Mouse (Mus musculus) spleen, adult 2 months (tissue): ENCODE results near the gene Cpa4.

Source experiments
- CTCF ChIP-seq: fragments of 200-500 bp; IDR thresholded peaks from 2 replicates; pipeline ENCODE4 v1.5.1; 2011; ENCODE audit warnings: mild to moderate bottlenecking, inconsistent platforms; ENCODE audit not compliant: insufficient read depth, insufficient read length, insufficient replicate concordance; ENCODE audit errors: extremely low read depth
- POLR2A ChIP-seq: fragments of 200-500 bp; IDR thresholded peaks from 2 replicates; pipeline ENCODE4 v1.6.1; 2011; ENCODE audit warnings: low read depth, low read length, inconsistent platforms

DNA sequence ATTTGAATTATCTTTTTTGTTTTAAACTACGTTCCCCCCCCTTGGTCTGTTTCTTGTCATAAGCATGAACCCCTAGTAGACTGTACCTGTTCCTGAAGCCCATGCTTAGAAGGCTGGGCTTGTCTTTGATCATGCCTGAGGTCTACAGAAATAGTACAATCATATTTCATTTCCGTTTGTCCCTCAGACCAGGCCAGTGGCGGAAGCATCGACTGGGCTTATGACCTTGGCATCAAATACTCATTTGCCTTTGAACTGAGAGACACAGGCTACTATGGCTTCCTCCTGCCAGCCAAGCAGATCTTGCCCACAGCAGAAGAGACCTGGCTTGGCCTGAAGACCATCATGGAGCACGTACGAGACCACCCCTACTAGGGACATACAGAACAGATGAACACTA lies 4.1 kb upstream of the Cpa4 start:
- TF ChIP-seq CTCF (no peak), POLR2A (no peak)
